Mouse (Mus musculus): ENCODE data around the gene Ear14. TPM values are rescaled to one million over a fixed set of nuclear protein-coding genes. Genes with fewer than 3 reads are reported as not detected.

The Ear14 gene
- polyA plus RNA-seq (2021; fragmentation: Nextera tagmentation): not detected in 2 replicates
- long read RNA-seq, experiment 1: 0 reads
- long read RNA-seq, experiment 2: 0 reads

DNA sequence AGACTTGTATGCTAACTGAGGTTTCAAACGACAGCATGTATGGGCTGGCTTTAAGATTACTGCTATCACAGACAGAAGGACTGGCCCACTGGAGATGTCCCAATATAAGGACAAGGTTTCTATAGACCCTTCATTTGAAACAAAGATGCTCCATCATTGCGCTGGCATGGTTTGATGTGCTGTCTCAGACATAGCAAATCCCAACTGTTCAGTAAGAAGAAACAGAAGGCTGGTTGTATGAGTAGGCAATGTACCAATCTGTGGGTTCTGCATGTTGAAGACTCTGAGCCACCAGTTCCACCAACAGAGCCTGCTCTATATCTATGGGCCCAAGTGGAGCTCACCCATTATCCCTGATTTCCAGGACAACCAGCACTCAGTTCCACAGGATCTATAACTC, at the start of gene Ear14:
Gene Ear14 (plus strand): TSS at position 277 of the 400 bp plus-strand sequence.

DNA sequence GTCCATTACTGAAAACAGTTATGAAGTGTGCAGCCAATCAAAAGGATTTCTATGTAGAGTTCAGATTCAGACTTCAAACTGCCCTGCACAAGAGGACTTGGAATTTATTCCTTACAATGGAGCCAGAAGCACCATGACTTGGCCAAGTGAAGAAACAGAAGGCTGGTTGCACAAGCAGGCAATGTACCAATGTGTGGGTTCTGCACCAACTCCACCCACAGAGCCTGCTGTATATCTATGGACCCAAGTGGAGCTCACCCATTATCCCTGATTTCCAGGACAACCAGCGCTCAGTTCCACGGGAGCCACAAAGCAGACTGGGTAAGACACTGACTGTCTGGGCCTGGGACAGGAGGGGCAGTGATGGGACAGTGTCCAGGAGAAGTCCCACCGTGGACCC, 41.2 kb upstream of the Ear14 start, which contains the start of gene Rnase2b:
Gene Rnase2b (plus strand): TSS at position 285 of the 400 bp plus-strand sequence.

DNA sequence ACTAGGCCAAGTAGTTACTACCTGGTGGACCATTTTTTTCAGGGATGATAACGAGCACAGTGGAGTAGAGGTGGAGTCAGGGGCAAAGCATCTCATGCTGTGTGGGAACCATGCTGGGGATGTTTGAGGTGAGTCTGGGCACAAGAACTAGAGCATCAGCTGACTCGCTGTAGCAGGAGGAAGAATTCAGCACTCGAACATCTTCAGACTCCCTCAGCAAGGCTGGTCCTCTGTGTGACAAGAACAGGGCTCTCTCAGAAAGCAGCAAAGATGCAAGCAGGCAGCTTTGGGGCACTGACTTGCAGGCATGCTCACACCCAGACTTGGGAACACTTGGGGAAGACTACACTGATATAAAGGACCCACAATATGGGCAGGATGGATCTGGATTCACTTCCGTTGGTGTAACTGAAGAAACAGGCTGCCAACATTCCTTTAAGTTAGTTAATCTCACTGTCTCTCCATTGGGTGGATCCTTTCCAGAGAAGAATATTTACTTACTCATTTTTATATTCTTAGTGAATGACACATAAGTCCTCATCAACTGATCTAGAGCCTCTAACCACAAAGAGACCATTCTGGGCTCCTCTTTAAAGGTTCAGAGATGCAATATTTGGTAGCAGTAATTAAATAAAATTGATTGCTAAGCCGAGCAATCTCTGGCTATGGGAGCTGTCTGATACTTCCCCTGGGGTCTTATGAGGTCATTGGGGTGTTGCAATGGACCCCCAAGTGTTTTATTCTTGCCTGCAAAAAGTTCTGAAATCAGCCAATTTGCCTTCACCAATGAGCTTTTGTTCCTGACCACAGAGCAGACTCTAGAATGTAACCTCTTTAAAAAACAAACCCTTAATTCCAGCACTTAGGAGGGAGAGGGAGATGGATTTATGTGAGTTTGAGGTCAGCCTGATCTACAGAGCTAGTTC, 3.8 kb upstream of the Ear14 start, which contains the start of gene Ang2:
Gene Ang2 (minus strand): TSS at position 51 of the 926 bp plus-strand sequence.

Other genes starting within 250 kb of the Ear14 start
- 1.5 and 2.1 TPM in 2 replicates for gene Pnp2, start 247.4 kb upstream of the Ear14 start, polyA plus RNA-seq (2021; fragmentation: Nextera tagmentation)
- 0.09 and 0.13 TPM in 2 replicates for gene Rnase10, start 195.6 kb upstream of the Ear14 start, polyA plus RNA-seq (2021; fragmentation: Nextera tagmentation)
- gene Rnase9, start 161.5 kb upstream of the Ear14 start, polyA plus RNA-seq (2021; fragmentation: Nextera tagmentation): not detected in 2 replicates
- not detected in 2 replicates for gene Rnase11, start 153.2 kb upstream of the Ear14 start, polyA plus RNA-seq (2021; fragmentation: Nextera tagmentation)
- gene Rnase12, start 145.7 kb upstream of the Ear14 start, polyA plus RNA-seq (2021; fragmentation: Nextera tagmentation): not detected in 2 replicates
- not detected in 2 replicates for gene Olfr750, start 129.0 kb upstream of the Ear14 start, polyA plus RNA-seq (2021; fragmentation: Nextera tagmentation)
- 17.0 and 17.2 TPM in 2 replicates for gene Rnase4, start 112.3 kb upstream of the Ear14 start, polyA plus RNA-seq (2021; fragmentation: Nextera tagmentation)
- 3.2 and 3.5 TPM in 2 replicates for gene Ang, start 112.2 kb upstream of the Ear14 start, polyA plus RNA-seq (2021; fragmentation: Nextera tagmentation)
- gene Eddm3b, start 89.0 kb upstream of the Ear14 start, polyA plus RNA-seq (2021; fragmentation: Nextera tagmentation): not detected in 2 replicates
- 0.10 and 0.44 TPM in 2 replicates for gene Rnase6, start 79.5 kb upstream of the Ear14 start, polyA plus RNA-seq (2021; fragmentation: Nextera tagmentation)
- gene Rnase1, start 56.6 kb upstream of the Ear14 start, polyA plus RNA-seq (2021; fragmentation: Nextera tagmentation): 1.2 and 1.7 TPM in 2 replicates
- not detected in 2 replicates for gene Rnase2b, start 41.1 kb upstream of the Ear14 start, polyA plus RNA-seq (2021; fragmentation: Nextera tagmentation)
- gene Ang2, start 4.2 kb upstream of the Ear14 start, polyA plus RNA-seq (2021; fragmentation: Nextera tagmentation): not detected in 2 replicates
- gene Rnase2a, start 52.7 kb downstream of the Ear14 start, polyA plus RNA-seq (2021; fragmentation: Nextera tagmentation): not detected in 2 replicates
- gene Gm7247, start 158.4 kb downstream of the Ear14 start, polyA plus RNA-seq (2021; fragmentation: Nextera tagmentation): not detected in 2 replicates
- not detected in 2 replicates for gene Vmn2r88, start 207.4 kb downstream of the Ear14 start, polyA plus RNA-seq (2021; fragmentation: Nextera tagmentation)
- not detected in 2 replicates for gene Vmn2r89, start 248.5 kb downstream of the Ear14 start, polyA plus RNA-seq (2021; fragmentation: Nextera tagmentation)